Mouse (Mus musculus) hindbrain, embryonic 15.5 days (tissue): ENCODE measurements around the gene Srbd1. TPM values are rescaled to one million over a fixed set of nuclear protein-coding genes. Genes with fewer than 3 reads are reported as not detected.

Source experiments
- ATAC-seq: fragments of 200-750 bp; cut with Nextera tagmentation; 2 replicates; pipeline ENCODE4 v1.8.0; 2017; ENCODE audit warnings: low read depth, moderate number of reproducible peaks, moderate TSS enrichment; ENCODE audit not compliant: low FRiP score
- H3K27ac ChIP-seq: fragments of 300-500 bp; sonication (generic); replicated peaks from 2 replicates; pipeline ENCODE4 v1.5.1; 2015; ENCODE audit warnings: mild to moderate bottlenecking, inconsistent platforms
- H3K27me3 ChIP-seq: fragments of 300-500 bp; sonication (generic); 2 replicates; pipeline ENCODE4 v1.6.1; 2015; ENCODE audit warnings: control low read depth, inconsistent platforms
- H3K36me3 ChIP-seq: fragments of 300-500 bp; sonication (generic); 2 replicates; pipeline ENCODE4 v1.6.1; 2015; ENCODE audit warnings: control low read depth, inconsistent platforms
- H3K4me1 ChIP-seq: fragments of 300-500 bp; sonication (generic); replicated peaks from 2 replicates; pipeline ENCODE4 v1.6.1; 2015; ENCODE audit warnings: control low read depth, inconsistent platforms
- H3K4me2 ChIP-seq: fragments of 300-500 bp; sonication (generic); 2 replicates; pipeline ENCODE4 v1.6.1; 2015; ENCODE audit warnings: moderate library complexity, mild to moderate bottlenecking, inconsistent platforms
- H3K4me3 ChIP-seq: fragments of 300-500 bp; sonication (generic); 2 replicates; pipeline ENCODE4 v1.5.1; 2015; ENCODE audit warnings: mild to moderate bottlenecking, inconsistent platforms
- H3K9ac ChIP-seq: fragments of 300-500 bp; sonication (generic); 2 replicates; pipeline ENCODE4 v1.6.1; 2015; ENCODE audit warnings: inconsistent platforms
- H3K9me3 ChIP-seq: fragments of 300-500 bp; sonication (generic); 2 replicates; pipeline ENCODE4 v1.6.1; 2016; ENCODE audit warnings: control low read depth, inconsistent platforms
- WGBS: fragments of 180-500 bp; shearing (Covaris S2); methylation state at CpG from one replicate; pipeline ENCODE4 v1.1.7; 2015; 5-methylcytosine and 5-hydroxymethylcytosine counted together
- polyA plus RNA-seq: library from polyadenylated mRNA; unstranded; fragments of >200 nt; fragmentation: Nextera tagmentation; extraction: Ambion mirVana; gene quantifications from 2 replicates; pipeline ENCODE4 v1.2.1, GENCODE M21; 2015

Srbd1 gene
- polyA plus RNA-seq, 1 experiment from 2014 or later = 14.8 TPM

DNA sequence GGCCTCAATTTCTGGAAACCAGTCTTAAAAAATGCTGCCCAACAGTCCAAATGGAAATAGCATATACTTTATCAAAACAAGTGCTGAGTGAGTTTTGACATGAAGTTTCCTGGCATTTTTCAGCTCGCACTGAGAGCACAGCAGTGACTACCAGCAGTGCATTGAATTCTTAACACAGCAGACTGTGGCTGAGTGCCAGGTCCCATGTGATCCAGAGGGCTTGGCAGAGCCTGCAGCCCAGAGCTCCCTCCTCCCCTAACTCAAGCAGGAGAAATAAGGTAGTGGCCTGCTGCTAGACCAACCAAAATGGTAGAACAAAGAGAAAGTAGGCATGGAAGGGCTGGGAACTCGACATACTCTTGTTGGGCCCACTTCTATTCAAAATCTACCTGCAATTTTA lies 149.2 kb downstream of the Srbd1 start:
- no peak for ATAC-seq
- no peak overlapping the region for H3K4me2 ChIP-seq
- H3K27ac ChIP-seq = no peak overlapping the region
- H3K4me1 ChIP-seq = no peaks in the 10 kb centered on the region
- H3K9ac ChIP-seq = no peak overlapping the region
- no peaks in the 10 kb centered on the region; the same call in 1 of the 2 replicates for H3K9me3 ChIP-seq
- peaks cover 18% of the 10 kb centered on the region; the same call in 1 of the 2 replicates for H3K36me3 ChIP-seq
- no peak overlapping the region for H3K4me3 ChIP-seq
- WGBS = 45% methylated on average over 2 of the region's 2 CpGs
- no peaks in the 10 kb centered on the region for H3K27me3 ChIP-seq

DNA sequence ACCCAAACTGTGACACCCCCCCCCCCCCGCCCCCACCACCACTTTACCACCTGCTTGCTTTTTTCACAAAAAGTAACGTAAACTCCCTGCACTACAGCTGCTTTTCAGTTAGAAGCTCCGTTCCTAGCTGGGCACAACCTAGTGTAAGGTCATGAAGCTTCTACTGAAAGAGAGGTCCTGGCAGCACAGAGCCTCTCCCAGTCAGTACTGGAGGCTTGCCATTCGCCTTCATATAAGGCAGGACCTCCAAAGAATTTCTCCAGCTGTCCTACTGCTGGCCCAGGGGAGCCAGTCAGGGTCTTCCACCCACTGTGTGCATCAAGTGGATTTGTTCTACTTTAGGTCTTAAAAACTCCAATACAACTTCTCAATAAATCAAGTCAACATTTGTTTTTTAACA lies 149.9 kb downstream of the Srbd1 start:
- Histone ChIP-seq H3K36me3 (peaks cover 17% of the 10 kb centered on the region; the same call in 1 of the 2 replicates), H3K4me1 (no peaks in the 10 kb centered on the region), H3K27ac (no peak overlapping the region), H3K9me3 (no peaks in the 10 kb centered on the region; the same call in 1 of the 2 replicates), H3K27me3 (no peaks in the 10 kb centered on the region), H3K9ac (no peak overlapping the region), H3K4me3 (no peak overlapping the region), H3K4me2 (no peak overlapping the region)
- no peak for ATAC-seq
- 80% methylated on average over 4 of the region's 4 CpGs for WGBS

- 85% methylated on average over 12 of the region's 12 CpGs for WGBS
Measured at GRCm38 (mm10) chr17:85989058-85989769, 155.8 kb downstream of the Srbd1 start.

GRCm38 (mm10) chr17:85987531-85987930 lies 157.4 kb downstream of the Srbd1 start:
- H3K36me3 ChIP-seq = no peaks in the 10 kb centered on the region
- H3K4me1 ChIP-seq = no peaks in the 10 kb centered on the region
- no peaks in the 10 kb centered on the region for H3K27me3 ChIP-seq
- H3K9me3 ChIP-seq = no peaks in the 10 kb centered on the region
- no peak overlapping the region for H3K4me3 ChIP-seq
- H3K4me2 ChIP-seq = no peak overlapping the region
- 67% methylated on average over 4 of the region's 4 CpGs for WGBS
- H3K27ac ChIP-seq = no peak overlapping the region
- no peak overlapping the region for H3K9ac ChIP-seq
- no peak for ATAC-seq

More at GRCm38 (mm10) chr17:85989058-85989769, 155.8 kb downstream of the Srbd1 start:
- Histone ChIP-seq H3K4me3 (no peak overlapping the region), H3K36me3 (no peaks in the 10 kb centered on the region), H3K9ac (no peak overlapping the region), H3K4me1 (no peaks in the 10 kb centered on the region), H3K9me3 (no peaks in the 10 kb centered on the region), H3K27ac (no peak overlapping the region), H3K4me2 (no peak overlapping the region), H3K27me3 (no peaks in the 10 kb centered on the region)
- no peak for ATAC-seq

DNA sequence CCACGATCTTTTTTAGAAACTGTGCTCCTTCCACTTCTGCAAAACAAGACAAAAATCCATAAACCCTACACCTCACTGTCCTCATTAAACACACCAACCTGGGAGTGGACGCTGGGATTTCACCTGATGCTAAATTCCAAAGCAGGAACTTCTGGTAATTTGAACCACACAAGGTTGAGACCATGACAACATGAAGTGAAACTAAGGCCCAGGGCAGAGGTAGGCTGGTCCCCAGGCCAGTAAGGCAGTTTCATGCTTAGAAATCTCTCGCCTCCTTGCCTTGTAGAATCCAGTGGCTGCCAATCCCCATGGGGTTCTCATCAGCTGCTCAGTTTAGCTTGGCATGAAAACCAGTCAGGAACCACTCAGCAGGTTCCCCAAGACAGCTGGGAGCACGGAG lies 158.4 kb downstream of the Srbd1 start:
- WGBS = 84% methylated on average over 4 of the region's 4 CpGs
- Histone ChIP-seq H3K27me3 (no peaks in the 10 kb centered on the region), H3K36me3 (no peaks in the 10 kb centered on the region), H3K9ac (no peak overlapping the region), H3K27ac (no peak overlapping the region), H3K4me1 (no peaks in the 10 kb centered on the region), H3K4me3 (no peak overlapping the region), H3K9me3 (no peaks in the 10 kb centered on the region), H3K4me2 (no peak overlapping the region)
- ATAC-seq = no peak

- Histone ChIP-seq H3K36me3 (no peaks in the 10 kb centered on the region), H3K4me2 (no peak overlapping the region), H3K9me3 (no peaks in the 10 kb centered on the region), H3K9ac (no peak overlapping the region), H3K27ac (no peak overlapping the region), H3K27me3 (no peaks in the 10 kb centered on the region), H3K4me1 (no peaks in the 10 kb centered on the region), H3K4me3 (no peak overlapping the region)
- no peak for ATAC-seq
- WGBS = 90% methylated on average over 2 of the region's 2 CpGs
Measured at GRCm38 (mm10) chr17:85986181-85986580, 158.8 kb downstream of the Srbd1 start.

DNA sequence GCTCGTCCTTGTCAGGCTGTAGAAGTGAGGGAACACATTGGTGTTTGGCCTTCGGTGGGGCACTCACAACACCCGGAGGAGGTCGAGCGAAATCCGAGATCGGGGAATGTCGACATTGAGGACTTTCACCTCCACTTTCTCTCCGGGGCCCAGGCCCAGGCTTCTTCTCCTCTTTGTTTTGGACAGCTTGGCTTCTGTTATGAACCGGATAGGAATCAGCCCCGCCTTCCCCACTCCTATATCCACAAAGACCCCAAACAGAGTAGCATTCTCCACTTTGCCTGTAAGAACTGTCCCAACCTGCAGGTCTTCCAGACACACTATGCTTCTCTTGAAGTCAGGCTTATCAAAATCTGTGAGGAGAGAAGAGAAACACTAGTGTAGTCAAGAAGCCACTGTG lies 159.8 kb downstream of the Srbd1 start:
- H3K9me3 ChIP-seq = no peaks in the 10 kb centered on the region
- no peak overlapping the region for H3K9ac ChIP-seq
- H3K27ac ChIP-seq = no peak overlapping the region
- H3K4me2 ChIP-seq = no peak overlapping the region
- H3K36me3 ChIP-seq = no peaks in the 10 kb centered on the region
- H3K27me3 ChIP-seq = no peaks in the 10 kb centered on the region
- H3K4me1 ChIP-seq = no peaks in the 10 kb centered on the region
- 85% methylated on average over 11 of the region's 11 CpGs for WGBS
- H3K4me3 ChIP-seq = no peak overlapping the region
- no peak for ATAC-seq

GRCm38 (mm10) chr17:85982271-85982670 lies 162.7 kb downstream of the Srbd1 start:
- H3K9ac ChIP-seq = no peak overlapping the region
- no peaks in the 10 kb centered on the region for H3K27me3 ChIP-seq
- H3K36me3 ChIP-seq = no peaks in the 10 kb centered on the region
- no peaks in the 10 kb centered on the region for H3K4me1 ChIP-seq
- ATAC-seq = no peak
- H3K27ac ChIP-seq = no peak overlapping the region
- H3K9me3 ChIP-seq = no peaks in the 10 kb centered on the region
- no peak overlapping the region for H3K4me2 ChIP-seq
- WGBS = 95% methylated on average over 4 of the region's 4 CpGs
- H3K4me3 ChIP-seq = no peak overlapping the region

- 95% methylated on average over 3 of the region's 3 CpGs for whole genome bisulfite sequencing
- H3K27ac ChIP-seq = no peak overlapping the region
- no peaks in the 10 kb centered on the region for H3K9me3 ChIP-seq
- no peaks in the 10 kb centered on the region for H3K36me3 ChIP-seq
- no peak for ATAC-seq
- no peaks in the 10 kb centered on the region for H3K4me1 ChIP-seq
- no peak overlapping the region for H3K4me2 ChIP-seq
- H3K27me3 ChIP-seq = no peaks in the 10 kb centered on the region
- no peak overlapping the region for H3K4me3 ChIP-seq
- H3K9ac ChIP-seq = no peak overlapping the region
Measured at GRCm38 (mm10) chr17:85981869-85982268, 163.1 kb downstream of the Srbd1 start.

DNA sequence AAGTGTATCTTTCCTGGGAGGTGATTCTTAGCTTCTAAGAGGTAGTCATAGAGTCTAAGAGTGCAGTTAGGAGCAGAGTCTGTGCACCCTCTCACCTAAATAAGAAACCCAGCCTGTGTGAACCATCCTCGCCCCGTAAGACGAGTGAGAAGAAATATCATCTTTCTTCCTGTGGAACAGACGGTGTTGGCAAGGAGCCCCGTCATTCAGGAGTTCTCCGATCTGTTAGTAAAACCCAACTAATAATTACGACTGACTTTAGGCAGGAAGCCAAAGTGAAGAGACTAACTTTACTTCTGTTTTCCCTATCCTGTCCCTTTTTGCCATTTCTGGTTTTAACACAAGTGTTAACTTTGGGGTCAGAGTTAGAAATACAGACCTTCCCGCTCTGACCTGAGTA lies 166.1 kb downstream of the Srbd1 start:
- Histone ChIP-seq H3K4me3 (no peak overlapping the region), H3K9me3 (no peaks in the 10 kb centered on the region), H3K27me3 (no peaks in the 10 kb centered on the region), H3K4me1 (peaks cover 11% of the 10 kb centered on the region; the same call in 1 of the 2 replicates), H3K4me2 (no peak overlapping the region), H3K36me3 (no peaks in the 10 kb centered on the region), H3K9ac (no peak overlapping the region), H3K27ac (no peak overlapping the region)
- WGBS = 75% methylated on average over 8 of the region's 8 CpGs
- no peak for ATAC-seq

GRCm38 (mm10) chr17:85975077-85975476 lies 169.9 kb downstream of the Srbd1 start:
- Histone ChIP-seq H3K9me3 (no peaks in the 10 kb centered on the region), H3K4me2 (no peak overlapping the region), H3K27ac (no peak overlapping the region), H3K4me3 (no peak overlapping the region), H3K4me1 (peaks cover 11% of the 10 kb centered on the region; the same call in 1 of the 2 replicates), H3K9ac (no peak overlapping the region), H3K27me3 (no peaks in the 10 kb centered on the region), H3K36me3 (no peaks in the 10 kb centered on the region)
- no peak for ATAC-seq
- 39% methylated on average over 5 of the region's 5 CpGs for WGBS

- no peak overlapping the region for H3K27ac ChIP-seq
- WGBS = 90% methylated on average over 8 of the region's 8 CpGs
- no peaks in the 10 kb centered on the region for H3K36me3 ChIP-seq
- no peak overlapping the region for H3K4me3 ChIP-seq
- no peaks in the 10 kb centered on the region for H3K27me3 ChIP-seq
- H3K9me3 ChIP-seq = no peaks in the 10 kb centered on the region
- no peak for ATAC-seq
- H3K9ac ChIP-seq = no peak overlapping the region
- peaks cover 11% of the 10 kb centered on the region; the same call in 1 of the 2 replicates for H3K4me1 ChIP-seq
- H3K4me2 ChIP-seq = no peak overlapping the region
Measured at GRCm38 (mm10) chr17:85974591-85974990, 170.4 kb downstream of the Srbd1 start.

GRCm38 (mm10) chr17:85971120-85971519 lies 173.9 kb downstream of the Srbd1 start:
- Histone ChIP-seq H3K9me3 (no peaks in the 10 kb centered on the region), H3K27ac (no peak overlapping the region), H3K9ac (no peak overlapping the region), H3K4me3 (no peak overlapping the region), H3K27me3 (no peaks in the 10 kb centered on the region), H3K36me3 (no peaks in the 10 kb centered on the region), H3K4me1 (peaks cover 11% of the 10 kb centered on the region; the same call in 1 of the 2 replicates), H3K4me2 (no peak overlapping the region)
- no peak for ATAC-seq
- WGBS = 45% methylated on average over 4 of the region's 4 CpGs
